Mouse (Mus musculus): ENCODE measurements at regions not wholly inside any gene's neighbourhood (a gene's known extent, or its start where the extent isn't known, plus 50 kb on each side); places are given as distances from the start of the nearest gene placed in this dataset.
A peak's percentile ranks its signal among the peaks of the same experiment; 100 is the strongest.

DNA sequence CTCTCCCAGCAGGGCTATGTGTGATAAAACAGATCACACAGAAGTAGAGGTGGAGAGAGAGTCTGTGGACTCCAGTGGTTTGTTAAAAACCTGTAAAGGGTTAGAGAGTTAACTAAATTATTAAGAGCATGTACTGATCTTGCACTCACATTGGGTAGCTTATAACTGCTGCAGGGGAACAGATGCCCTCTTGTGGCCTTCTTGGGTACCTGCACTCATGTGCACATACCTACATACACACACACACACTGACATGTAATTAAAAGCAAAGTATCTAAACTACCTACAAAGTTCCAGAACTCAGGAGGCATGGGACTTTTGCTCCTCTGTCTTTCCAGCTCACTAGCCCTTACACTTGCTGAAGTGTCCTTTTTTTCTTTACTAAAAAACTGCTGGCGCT lies 228.4 kb upstream of the Cxcr4 start:
- TF ChIP-seq EP300 (IDR thresholded peaks at IDR 0.05; ENCODE audit: low read depth), result no peak
- peak; percentile 26; the same call in 1 of the 2 replicates for TF ChIP-seq CTCF (IDR thresholded peaks at IDR 0.05; ENCODE audit: low read depth)

Measured in liver, embryonic 14.5 days (tissue).